Mouse (Mus musculus) embryonic facial prominence, embryonic 13.5 days (tissue): ENCODE measurements at regions not wholly inside any gene's neighbourhood (a gene's known extent, or its start where the extent isn't known, plus 50 kb on each side); places are given as distances from the start of the nearest gene placed in this dataset.

Experiments used
- ATAC-seq: fragments of 200-750 bp; cut with Nextera tagmentation; 2 replicates; pipeline ENCODE4 v1.8.0; 2017; ENCODE audit warnings: low read depth; ENCODE audit not compliant: insufficient number of reproducible peaks, insufficient read depth, low FRiP score, low TSS enrichment
- H3K27ac ChIP-seq: fragments of 300-500 bp; sonication (generic); 2 replicates; pipeline ENCODE4 v1.5.1; 2015; ENCODE audit warnings: moderate library complexity, mild to moderate bottlenecking, inconsistent platforms
- H3K27me3 ChIP-seq: fragments of 300-500 bp; sonication (generic); 2 replicates; pipeline ENCODE4 v1.6.1; 2015; ENCODE audit warnings: mild to moderate bottlenecking, inconsistent platforms
- H3K36me3 ChIP-seq: fragments of 300-500 bp; sonication (generic); 2 replicates; pipeline ENCODE4 v1.6.1; 2015; ENCODE audit warnings: mild to moderate bottlenecking, inconsistent platforms
- H3K4me1 ChIP-seq: fragments of 300-500 bp; sonication (generic); 2 replicates; pipeline ENCODE4 v1.6.1; 2015; ENCODE audit warnings: inconsistent platforms
- H3K4me2 ChIP-seq: fragments of 300-500 bp; sonication (generic); 2 replicates; pipeline ENCODE4 v1.6.1; 2015; ENCODE audit warnings: moderate library complexity, mild to moderate bottlenecking, inconsistent platforms
- H3K4me3 ChIP-seq: fragments of 300-500 bp; sonication (generic); 2 replicates; pipeline ENCODE4 v1.5.1; 2015; ENCODE audit warnings: mild to moderate bottlenecking, inconsistent platforms
- H3K9ac ChIP-seq: fragments of 300-500 bp; sonication (generic); 2 replicates; pipeline ENCODE4 v1.6.1; 2015; ENCODE audit warnings: mild to moderate bottlenecking, inconsistent platforms
- H3K9me3 ChIP-seq: fragments of 300-500 bp; sonication (generic); 2 replicates; pipeline ENCODE4 v1.6.1; 2016; ENCODE audit warnings: inconsistent platforms
- WGBS: fragments of 180-500 bp; shearing (Covaris S2); methylation state at CpG from one replicate; pipeline ENCODE4 v1.1.7; 2015; ENCODE audit warnings: mixed read lengths; 5-methylcytosine and 5-hydroxymethylcytosine counted together

DNA sequence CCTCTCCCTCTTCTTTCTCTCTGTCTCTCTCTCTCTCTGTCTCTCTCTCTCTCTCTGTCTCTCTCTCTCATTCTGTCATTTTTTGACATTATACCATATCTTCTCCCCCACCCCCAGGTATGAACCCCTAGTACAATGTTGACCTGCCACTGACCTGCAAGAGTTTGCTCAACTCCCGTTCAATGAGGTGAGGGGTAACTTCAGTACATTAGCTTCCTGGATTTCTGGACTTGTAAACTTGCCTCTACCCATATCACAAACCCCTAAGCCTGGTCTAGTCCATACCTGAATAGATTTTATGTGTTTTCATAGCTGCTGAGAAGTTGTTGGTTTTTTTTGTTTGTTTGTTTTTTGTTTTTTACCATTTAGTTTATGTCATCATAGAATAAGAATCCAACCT, 60.8 kb upstream of the Elovl6 start:
- H3K27me3 ChIP-seq: no peaks in the 10 kb centered on the region
- no peaks in the 10 kb centered on the region for H3K36me3 ChIP-seq
- 0 out of 2 replicates have a peak, but pooled peaks cover 5% of the 10 kb centered on the region for H3K9me3 ChIP-seq
- H3K4me1 ChIP-seq: no peaks in the 10 kb centered on the region
- H3K4me2 ChIP-seq: no peak overlapping the region
- no peak overlapping the region for H3K27ac ChIP-seq
- H3K4me3 ChIP-seq: no peak overlapping the region
- 73% methylated on average over 1 of the region's 1 CpGs for WGBS
- ATAC-seq: no peak
- H3K9ac ChIP-seq: no peak overlapping the region

DNA sequence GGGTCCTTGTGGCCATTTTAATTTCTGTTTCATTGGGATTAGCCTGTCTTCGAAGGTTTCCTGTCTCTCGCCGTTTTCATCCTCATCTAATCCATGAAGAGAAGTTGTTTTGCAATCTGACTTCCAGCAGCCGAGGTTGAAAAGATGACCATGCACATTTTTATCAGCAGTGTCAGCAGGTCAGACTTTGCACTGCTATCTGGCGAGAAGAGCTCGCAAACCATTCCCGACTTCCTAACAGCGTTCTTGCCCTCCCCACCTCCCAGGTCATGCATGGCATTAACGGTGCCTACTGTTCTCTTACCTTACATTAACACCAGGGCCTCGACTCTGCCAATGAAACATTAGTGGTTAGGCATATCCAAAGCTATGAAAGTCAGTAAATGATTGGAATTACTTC, 60.1 kb upstream of the Elovl6 start:
- ATAC-seq: no peak
- 88% methylated on average over 10 of the region's 10 CpGs for WGBS

DNA sequence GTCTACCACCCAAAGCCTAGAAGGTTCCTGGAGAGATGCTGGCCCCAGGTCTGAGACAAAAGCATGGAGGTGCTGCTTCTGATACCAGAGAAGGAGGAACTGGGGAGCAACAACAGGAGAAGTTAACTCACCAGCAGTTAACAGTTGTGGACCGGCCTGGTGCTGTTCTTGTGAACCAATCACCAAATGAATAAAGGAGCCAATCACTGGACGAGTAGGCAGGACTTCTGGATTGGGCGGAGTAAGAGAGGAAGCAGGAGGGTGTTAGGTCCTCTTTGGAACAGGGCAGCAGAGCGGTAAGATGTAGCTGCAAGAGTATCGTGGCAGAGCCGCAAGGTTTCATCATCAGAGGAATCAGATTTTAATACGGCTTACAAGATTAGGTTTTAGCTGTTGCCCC, 57.7 kb upstream of the Elovl6 start:
- Histone ChIP-seq H3K9ac (no peak overlapping the region), H3K4me2 (no peak overlapping the region), H3K9me3 (no peaks in the 10 kb centered on the region), H3K36me3 (no peaks in the 10 kb centered on the region), H3K27me3 (no peaks in the 10 kb centered on the region), H3K4me3 (no peak overlapping the region), H3K27ac (no peak overlapping the region), H3K4me1 (no peaks in the 10 kb centered on the region)
- 91% methylated on average over 7 of the region's 7 CpGs for WGBS
- no peak for ATAC-seq

More for the DNA sequence above, 60.1 kb upstream of the Elovl6 start:
- no peak overlapping the region for H3K4me2 ChIP-seq
- 0 out of 2 replicates have a peak, but pooled peaks cover 5% of the 10 kb centered on the region for H3K9me3 ChIP-seq
- H3K36me3 ChIP-seq: no peaks in the 10 kb centered on the region
- H3K27ac ChIP-seq: no peak overlapping the region
- no peak overlapping the region for H3K4me3 ChIP-seq
- H3K27me3 ChIP-seq: no peaks in the 10 kb centered on the region
- no peak overlapping the region for H3K9ac ChIP-seq
- H3K4me1 ChIP-seq: no peaks in the 10 kb centered on the region

- H3K9me3 ChIP-seq: no peaks in the 10 kb centered on the region
- H3K4me1 ChIP-seq: no peaks in the 10 kb centered on the region
- H3K4me2 ChIP-seq: no peak overlapping the region
- H3K9ac ChIP-seq: no peak overlapping the region
- H3K27ac ChIP-seq: no peak overlapping the region
- no peaks in the 10 kb centered on the region for H3K27me3 ChIP-seq
- no peak for ATAC-seq
- WGBS: 92% methylated on average over 4 of the region's 4 CpGs
- H3K36me3 ChIP-seq: no peaks in the 10 kb centered on the region
- H3K4me3 ChIP-seq: no peak overlapping the region
Measured at GRCm38 (mm10) chr3:129476250-129476649, 55.9 kb upstream of the Elovl6 start.

DNA sequence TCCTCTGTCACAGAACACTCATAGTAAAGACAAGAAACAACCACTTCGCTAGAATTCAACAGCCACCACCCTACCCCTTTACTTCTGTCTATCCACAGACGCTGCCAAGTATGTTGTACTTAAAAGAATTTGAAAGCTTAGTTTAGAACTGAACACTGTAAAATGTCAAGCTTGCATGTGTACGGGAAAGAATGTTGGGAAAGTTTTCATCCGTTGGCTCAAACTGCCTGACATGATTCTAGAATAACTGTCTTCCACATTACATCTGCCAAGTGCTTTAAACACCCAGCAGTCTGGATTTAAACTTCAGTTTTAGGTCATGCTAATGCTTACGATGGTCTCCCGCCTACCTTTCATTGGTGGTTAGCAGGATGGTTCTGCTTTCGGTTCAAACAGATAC, 54.1 kb upstream of the Elovl6 start:
- Histone ChIP-seq H3K27me3 (no peaks in the 10 kb centered on the region), H3K4me1 (no peaks in the 10 kb centered on the region), H3K36me3 (no peaks in the 10 kb centered on the region), H3K9me3 (no peaks in the 10 kb centered on the region), H3K4me3 (no peak overlapping the region), H3K4me2 (no peak overlapping the region), H3K9ac (no peak overlapping the region), H3K27ac (no peak overlapping the region)
- no peak for ATAC-seq
- 86% methylated on average over 7 of the region's 7 CpGs for WGBS

DNA sequence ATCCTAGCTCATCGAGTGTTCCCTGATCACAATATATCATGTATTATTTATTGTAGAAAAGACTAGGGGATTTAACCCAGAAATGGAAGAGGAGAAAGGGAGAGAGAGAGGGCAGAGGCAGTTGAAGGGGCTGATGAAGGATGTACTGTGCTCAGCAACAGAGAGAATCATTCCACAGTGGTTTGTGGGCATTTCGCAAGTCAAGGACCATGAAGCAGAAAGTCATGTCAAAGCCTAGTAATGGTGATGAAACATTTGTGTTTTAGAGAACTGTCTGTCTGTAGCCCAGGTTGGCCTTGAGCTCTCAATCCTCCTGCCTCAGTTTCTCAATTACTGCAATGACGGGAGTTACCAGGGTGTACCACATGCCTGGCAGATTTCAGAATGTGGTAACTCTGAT, 50.9 kb upstream of the Elovl6 start:
- Histone ChIP-seq H3K27ac (no peak overlapping the region), H3K4me3 (no peak overlapping the region), H3K9me3 (no peaks in the 10 kb centered on the region), H3K27me3 (no peaks in the 10 kb centered on the region), H3K4me1 (no peaks in the 10 kb centered on the region), H3K36me3 (no peaks in the 10 kb centered on the region), H3K4me2 (no peak overlapping the region), H3K9ac (no peak overlapping the region)
- 95% methylated on average over 3 of the region's 3 CpGs for WGBS
- no peak for ATAC-seq
